Mouse (Mus musculus) lung, adult 2 months (tissue): ENCODE data around the gene Gm21954.

Source experiments
- CTCF ChIP-seq: fragments of 200-500 bp; IDR thresholded peaks from 2 replicates; pipeline ENCODE4 v1.5.1; 2011; ENCODE audit warnings: mild to moderate bottlenecking, low read length, control low read depth; ENCODE audit not compliant: insufficient read depth
- POLR2A ChIP-seq: fragments of 200-500 bp; IDR thresholded peaks from 2 replicates; pipeline ENCODE4 v1.6.1; 2011; ENCODE audit warnings: low read depth, mild to moderate bottlenecking, control low read depth, low read length, borderline replicate concordance; ENCODE audit errors: extremely low read depth

DNA sequence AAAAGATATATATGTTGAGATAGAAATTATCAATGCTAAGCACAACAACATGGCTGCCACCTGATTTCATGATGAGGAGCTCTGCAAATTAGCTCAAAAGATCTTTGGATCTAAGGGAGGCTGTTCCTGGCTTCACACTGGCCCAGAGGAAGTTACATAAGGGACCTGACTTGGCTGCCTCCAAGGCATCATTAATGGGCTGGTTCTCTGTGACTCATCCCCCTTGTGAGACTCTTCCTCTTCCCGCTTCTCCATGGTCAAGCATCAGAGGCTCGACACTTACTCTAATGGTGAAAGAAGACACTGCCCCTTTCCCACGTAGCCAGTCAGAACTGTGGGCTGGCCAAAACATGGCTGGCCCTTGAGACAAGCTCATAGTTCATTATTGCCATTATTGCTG lies 20.1 kb downstream of the Gm21954 start:
- no peak for TF ChIP-seq POLR2A
- TF ChIP-seq CTCF, result no peak
